Mouse (Mus musculus) WW6 (cell line): ENCODE data around the gene Dicer1.
A peak's percentile ranks its signal among the peaks of the same experiment; 100 is the strongest.

Experiments used
- DNase-seq: peaks from one replicate; pipeline ENCODE4 v3.0.0-alpha.2; 2013; ENCODE audit warnings: low read depth, low spot score

The Dicer1 gene

DNA sequence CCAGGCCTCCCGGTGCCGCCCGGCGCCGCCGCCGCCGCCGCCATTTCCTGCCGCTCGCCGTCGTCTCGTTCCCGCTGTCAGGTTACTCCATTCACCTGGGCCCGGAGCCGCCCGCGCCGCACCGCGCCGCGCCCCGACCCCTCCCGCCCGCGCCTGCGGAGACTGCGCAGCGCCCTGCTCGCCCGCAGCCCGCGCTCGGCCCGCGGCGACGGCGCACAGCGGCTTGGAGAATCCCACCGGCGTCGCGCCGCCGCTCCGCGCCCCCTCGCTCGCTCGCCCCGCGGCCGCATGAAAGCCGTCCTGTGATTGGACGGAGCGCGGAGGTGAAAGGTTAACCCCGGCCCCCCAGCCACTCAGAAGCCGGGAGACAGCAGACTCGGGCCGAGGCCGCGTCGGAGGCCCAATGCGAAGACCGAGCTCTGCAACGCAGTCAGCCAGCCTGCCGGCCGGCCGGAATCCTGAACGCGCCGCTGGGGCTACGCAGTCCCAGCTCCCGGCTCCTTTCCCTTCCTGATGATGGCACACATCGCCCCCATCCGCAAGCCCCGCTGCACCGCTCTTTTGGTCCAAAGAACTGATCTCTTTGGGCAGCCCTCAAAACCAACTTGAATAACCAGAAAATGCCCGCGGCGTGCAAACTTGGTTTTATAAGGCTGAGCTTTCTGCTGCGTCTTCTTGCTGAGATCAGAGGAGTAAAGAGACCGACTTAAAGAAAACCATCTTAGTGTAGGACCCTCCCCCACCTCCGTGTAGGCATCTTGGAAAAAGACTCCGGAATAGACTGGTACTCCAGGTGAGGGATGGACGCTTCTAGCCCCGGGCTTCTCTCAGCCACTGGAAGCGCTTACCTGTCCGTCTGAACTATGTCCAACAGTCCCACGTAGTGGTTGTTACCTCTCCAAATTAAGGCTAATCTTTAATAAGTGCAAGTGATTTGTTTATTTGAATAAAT, at the start of gene Dicer1:
TSS of gene Dicer1 (minus strand) at position 139 of the 952 bp plus-strand sequence.
- peak; percentile 78 for DNase-seq

DNA sequence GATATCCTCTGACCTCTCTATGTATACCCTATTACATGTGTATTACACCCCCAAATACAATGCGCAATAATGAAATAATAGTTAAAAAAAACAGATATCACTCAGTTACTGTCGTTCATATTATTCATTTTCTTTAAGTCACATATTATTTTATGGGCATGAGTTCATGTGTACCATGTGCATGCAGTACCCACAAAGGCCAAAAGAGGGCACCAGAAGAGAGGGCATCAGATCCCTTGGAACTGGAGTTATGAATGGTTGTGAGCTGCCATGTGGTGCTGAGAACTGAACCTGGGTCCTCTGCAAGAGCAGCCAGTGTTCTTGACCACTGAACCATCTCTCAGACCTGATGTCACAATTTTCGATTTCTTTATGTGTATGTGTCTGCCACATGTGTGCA, 47.6 kb upstream of the Dicer1 start:
- DNase-seq = no peak

DNA sequence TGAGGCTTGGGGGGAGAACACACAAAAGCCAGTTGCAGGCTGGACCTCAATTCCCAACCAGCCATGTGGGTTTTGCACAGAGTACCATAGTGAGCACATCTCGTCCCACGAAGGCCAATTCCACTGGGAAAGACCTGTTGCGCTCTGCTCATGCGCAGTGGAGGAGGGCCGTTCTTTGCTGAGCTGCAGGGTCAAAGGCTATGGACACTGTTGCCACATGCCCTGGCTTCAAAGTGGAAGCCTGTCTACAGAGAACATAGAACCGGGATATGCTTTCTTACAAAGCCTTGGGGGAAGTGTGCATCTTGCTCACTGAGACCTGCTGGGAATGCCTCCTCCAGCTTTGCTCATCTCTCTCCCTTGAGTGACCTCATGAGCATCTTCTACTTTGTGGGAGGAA, 46.2 kb upstream of the Dicer1 start:
- no peak for DNase-seq

DNA sequence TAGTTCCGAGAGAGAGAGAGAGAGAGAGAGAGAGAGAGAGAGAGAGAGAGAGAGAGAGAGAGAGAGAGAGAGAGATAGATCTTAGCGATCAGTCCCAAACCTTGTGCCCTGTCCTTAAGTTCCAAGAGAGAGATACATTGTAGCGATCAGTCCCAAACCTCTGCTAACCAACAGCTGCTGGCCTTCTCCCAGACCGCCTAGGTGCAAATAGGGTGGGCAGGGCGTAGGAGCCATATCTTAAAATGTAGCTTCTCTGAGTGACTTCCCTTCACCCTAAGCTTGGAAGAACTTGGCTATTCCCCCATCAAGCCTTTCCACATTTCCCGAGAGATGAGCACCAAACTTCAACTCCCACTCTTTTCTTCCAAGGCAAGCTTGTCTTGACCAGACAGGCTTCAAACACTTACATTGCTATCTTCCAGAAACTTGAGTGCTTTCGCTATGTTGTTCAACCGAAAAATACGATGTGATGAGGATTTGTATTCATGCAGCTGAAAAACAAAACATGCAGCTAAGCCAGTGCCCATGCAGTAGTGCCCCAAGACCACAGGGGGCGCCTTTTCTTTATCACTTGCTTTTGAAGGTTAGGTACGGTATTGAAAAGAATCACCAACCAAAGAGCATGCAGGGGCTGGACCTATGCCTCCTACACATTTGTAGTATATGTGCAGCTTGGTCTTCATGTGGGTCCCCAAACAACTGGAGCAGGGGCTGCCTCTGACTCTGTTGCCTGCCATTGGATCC, 45.1 kb upstream of the Dicer1 start:
- no peak for DNase-seq

DNA sequence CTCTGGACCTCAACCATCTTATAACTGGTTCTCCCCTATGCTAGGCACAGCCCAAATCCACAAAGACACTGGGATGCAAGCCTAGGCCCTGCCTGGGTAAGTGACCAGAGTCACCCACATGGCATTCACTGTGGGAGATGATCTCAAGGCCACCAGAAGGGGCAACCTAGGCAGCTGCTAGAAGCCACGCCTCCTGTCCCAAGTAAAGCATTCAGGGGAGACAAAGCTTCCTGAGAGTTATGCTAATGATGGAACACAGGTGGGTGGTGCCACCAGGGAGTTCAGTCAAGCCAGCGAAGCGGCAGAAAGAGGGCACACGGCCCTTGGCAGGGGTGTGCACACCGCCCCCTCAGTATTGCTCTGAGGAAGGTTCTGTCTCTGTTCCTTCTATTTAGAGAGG, 43.2 kb upstream of the Dicer1 start:
- no peak for DNase-seq

DNA sequence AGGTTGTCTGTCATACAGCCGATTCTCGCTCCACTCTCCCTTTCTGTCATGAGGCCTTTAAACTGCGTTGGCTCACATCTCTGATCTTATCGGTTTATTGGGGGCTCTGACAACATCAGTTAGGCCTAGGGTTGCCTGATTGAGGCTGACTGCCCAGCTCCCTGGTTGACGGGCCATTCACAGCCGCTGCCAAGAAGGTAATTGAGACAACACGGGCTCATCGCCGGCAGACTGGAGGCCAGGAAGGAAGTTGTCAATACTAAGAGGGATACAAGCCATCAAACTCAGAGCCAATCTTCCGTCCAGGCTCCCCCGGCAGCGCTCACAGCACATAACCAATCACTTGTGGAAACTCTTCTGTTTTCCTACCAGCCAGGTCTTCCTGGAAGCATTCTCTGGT, 41.7 kb upstream of the Dicer1 start:
- DNase-seq = no peak

DNA sequence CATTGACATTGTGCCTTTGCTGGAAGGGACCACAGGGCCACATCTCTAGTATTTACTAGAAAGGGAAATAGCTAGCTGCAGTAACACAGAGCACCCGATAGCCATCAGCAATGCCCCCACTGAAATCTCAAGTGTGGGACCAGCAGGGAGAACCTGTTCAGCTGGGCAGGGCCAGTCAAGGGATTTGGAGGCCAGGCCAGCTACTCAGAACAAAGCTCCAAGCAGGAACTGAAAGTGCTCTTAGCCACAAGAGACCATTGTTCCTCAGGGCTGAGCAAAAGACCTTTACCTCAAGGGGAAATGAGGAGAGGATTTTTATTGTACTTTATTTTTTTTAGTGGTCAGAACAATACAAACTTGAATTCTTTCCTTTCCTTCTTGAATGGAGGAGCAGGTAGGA, 25.9 kb upstream of the Dicer1 start:
- DNase-seq = no peak

DNA sequence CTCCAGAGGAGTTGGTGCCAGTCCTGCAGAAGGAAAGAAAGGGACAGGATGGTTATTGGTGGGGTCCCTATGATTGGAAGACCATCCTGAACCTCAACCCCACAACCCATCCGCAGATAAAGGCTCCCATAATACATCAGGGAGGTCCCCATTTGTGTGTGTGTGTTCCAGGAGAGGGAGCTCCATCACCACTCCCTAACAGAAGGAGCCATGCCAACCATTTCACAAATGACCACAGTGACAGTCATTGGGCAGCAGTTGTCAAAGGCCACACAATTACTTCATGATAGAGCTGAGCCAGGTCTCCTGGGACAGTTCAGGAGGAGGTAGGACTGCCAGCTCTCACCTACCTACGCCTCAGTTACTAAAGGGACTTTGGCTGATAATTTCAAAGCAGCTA, 20.2 kb upstream of the Dicer1 start:
- no peak for DNase-seq

DNA sequence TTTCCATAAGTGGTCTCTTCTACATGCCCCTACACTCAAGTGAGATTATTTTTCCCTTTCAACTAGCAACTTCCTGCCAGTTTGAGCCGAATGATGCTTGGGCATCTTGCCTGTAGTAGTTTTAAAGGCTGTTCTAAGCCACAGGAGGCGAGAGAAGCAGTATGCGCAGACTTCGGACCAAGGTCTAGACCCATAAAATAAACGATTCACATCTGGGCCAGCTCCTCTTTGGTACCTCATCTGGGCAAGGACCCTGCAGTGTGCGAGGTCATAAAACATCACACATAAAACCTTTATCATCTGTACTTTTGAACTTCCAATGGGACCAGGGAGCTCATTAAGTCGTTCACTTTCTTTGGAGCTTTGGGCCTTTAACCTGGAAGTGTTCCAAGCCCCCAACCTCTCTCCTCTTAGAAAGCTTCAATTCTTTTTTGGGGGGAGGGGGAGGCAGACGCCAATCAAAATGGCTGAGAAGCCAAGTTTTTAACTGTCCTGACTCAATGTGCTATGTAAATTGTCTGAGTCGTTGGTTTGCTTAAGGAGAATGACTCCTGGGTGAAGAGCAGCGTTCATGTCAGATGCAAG, 17.5 kb upstream of the Dicer1 start:
- no peak for DNase-seq

DNA sequence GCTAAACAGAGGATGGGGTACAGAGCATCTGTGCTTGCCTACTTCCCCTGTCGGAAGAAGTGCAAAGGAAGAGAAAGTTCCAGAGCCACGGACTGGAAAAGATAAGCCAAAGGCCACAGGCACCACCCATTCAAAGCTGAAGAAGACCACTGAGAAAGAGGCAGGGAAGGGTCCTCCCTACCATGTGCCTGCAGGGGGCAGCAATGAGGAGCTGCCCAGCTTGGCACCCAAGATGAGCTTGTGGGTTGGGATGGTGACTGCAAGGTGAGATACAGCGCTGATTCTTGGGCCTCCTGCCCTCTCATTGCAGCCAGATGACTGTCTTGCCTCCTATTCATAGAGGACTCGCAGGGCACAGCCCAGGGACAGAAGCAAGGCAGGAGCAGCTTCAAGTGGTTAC, 15.4 kb upstream of the Dicer1 start:
- DNase-seq = no peak

DNA sequence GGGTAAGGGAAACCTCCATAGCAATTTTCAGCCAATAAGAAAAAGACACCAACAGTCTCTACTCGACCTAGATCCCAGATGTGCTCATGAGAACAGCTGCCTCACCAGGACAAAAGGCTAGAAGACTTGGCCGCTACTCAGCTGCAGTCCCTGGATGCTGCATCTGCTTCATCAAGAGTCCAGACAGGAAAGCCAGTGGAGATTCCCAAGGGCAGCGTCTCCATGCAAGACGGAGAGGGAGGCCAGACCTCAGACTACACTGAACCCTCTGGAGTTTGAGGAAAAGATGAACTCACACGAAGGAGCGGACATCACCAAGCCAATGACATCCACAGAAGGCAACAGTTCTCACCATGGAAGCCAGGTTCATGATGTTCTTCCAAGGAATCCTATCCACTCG, 14.0 kb upstream of the Dicer1 start:
- no peak for DNase-seq

DNA sequence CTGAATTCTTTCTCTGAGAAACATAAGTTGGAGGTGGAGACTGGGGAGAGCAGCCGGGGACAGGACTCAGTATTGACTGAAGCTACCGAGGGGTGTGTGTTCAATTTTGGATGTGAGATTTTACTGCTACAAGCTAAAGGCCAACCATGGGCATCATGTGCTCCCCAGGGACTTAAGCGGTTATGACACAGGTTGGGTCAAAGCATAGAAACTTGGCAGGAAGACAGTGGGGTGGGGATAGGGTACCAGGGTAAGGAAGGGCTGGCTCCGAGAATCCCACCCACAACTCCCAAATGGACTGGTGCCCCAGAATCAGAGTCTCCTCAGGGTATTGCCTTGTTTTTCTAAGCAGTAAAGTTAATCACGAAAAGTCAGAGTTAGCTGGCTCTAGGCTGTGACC, 13.4 kb upstream of the Dicer1 start:
- DNase-seq = no peak

DNA sequence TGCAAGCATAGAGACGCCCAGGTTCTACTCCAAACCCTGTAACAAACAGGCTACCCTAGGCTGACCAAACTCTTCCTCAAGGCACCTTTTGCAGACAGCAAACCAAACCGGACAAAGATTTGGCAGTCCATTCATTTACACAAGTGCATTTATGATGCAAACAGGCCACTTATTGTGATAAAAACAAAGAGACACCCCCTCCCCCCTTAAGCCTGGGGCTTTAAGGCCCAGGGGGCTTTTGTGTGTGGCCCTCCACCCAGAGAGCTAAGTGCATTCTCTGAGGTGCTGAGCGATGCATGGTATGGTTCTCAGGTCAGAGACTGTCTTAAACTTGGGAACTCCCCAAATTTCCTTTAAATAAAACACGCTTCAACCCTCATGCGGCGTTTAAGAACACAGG, 12.2 kb upstream of the Dicer1 start:
- no peak for DNase-seq

DNA sequence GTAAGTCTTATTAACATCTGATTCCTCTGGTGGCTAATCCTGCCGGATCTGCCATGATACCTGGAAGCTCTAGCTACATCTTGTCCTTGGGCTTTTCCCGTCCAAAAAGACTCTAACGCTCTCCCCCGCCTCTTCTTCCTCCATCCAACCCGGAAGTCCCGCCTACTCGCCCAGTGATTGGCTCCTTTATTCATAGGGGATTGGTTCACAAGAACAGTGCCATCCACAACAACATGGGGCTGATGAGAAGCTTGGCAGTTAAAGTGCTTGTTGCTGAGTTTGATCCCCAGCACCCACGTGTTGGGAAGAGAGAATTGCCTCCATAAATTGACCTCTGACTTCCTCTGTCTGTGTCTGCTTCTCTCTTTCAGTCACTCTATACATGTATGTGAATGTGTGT, 9.7 kb upstream of the Dicer1 start:
- DNase-seq = no peak

DNA sequence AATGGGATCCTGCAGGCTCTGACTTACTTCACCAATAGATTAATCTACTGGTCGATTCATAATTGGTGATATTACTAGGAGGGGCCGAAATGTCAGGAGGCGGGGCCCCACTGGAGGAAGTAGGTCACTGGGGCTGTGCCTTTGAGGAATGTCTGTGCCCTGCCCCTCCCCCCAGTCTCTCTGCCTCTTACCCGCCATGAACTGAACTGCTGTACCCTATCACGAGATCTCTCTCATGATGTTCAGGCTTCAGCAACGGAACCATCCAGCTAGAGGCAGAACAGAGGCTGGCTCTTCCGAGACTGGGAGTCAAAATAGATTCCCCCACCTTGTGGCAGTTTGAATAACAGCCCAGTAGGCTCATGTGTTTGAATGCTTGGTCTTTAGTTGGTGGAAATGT, 6.3 kb upstream of the Dicer1 start:
- DNase-seq = no peak

DNA sequence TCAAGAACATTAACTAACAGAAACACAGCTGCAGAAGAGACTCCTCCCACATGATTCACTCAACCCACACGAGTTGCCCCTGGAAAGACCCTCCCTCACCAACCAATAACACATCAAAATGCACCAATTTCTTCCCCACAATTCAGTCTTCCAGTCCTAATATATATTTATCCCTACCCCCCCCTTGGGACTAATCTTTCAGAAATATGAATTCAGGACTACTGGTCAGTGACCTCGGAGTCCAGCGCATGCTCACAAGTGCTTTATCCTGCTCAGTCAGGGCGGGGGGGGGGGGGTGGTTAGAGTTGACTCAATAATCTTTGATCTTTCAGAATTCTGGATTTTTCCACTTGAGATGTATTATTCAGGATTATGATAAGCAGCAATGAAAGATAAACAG, 1.9 kb upstream of the Dicer1 start:
- DNase-seq = no peak

DNA sequence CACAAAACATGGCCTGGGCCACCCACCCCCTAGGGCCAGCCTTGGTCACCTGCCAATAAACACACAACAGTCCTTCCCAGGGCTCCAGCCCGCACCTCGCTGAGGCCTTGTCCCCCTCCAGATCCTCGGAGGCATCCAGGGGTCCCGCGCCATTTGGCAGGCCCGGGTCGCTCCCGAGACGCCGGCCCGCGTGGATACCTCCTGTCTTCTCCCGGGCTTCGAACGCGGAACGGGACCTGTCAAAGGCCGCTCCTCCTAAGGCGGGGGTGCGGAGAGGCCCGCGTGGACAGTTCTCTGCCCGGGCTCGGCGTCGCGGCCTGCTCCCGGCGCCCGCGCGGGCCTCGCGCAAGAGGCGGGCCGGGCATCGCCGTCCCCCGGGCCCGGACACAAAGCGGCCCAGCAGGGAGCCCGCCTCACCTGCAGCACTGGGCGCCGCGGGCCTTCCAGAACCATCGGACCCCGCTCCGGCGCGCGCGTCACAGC, 380 bp downstream of the Dicer1 start:
- no peak for DNase-seq

DNA sequence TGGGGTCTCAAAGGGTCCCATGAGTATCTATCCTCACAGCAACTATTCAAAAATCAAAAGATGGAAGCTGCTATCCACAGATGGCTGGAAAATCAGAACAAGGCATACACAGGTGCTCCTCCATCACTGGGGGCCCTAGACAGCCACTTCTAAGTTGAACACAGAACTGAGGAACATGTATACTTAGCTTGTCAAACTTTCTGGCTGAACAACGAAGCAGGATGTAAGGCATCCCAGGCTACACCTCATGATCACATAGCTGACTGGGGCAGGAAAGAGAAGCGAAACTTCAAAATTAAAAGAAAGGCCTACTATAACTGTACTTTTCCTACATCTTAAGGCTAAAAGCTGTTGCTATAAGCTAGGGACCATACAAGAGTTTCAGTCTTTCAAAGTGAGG, 2.8 kb downstream of the Dicer1 start:
- DNase-seq = no peak

DNA sequence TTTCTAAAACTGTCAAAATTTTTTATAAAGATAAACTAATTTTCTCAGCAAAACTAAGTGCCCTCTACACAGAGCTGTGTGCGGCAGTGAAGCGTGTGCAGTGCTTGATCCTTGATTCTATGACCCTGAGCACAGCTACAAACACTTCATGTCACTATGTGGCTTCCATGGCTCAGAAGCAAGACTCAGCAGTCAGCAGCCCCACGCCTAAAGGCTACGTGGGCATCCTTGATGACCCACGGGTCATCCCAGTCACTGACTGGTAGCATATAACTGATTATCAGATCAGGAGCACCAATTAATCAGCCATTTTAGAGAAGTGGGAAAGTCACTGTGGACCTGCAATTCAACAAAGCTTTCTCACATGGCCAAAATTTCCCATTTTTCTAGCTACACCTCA, 4.5 kb downstream of the Dicer1 start:
- no peak for DNase-seq

DNA sequence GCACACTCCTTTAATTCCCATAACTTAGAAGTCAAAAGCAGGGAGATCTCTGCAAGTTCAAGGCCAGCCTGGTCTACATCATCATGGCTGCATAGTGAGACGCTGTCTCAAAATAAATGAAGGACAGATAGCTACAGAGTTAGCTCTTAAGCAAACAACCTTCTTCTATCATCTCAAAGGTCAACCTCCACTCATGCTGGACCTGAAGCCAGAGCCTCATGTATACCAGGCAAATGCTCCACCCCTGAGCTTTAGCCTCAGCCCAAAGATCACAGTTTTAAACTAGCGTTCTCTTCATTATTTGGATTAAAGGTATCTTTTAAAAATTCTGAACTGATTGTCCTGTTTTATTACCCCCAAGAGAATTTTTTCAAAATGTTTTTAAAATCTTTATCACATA, 5.2 kb downstream of the Dicer1 start:
- no peak for DNase-seq

DNA sequence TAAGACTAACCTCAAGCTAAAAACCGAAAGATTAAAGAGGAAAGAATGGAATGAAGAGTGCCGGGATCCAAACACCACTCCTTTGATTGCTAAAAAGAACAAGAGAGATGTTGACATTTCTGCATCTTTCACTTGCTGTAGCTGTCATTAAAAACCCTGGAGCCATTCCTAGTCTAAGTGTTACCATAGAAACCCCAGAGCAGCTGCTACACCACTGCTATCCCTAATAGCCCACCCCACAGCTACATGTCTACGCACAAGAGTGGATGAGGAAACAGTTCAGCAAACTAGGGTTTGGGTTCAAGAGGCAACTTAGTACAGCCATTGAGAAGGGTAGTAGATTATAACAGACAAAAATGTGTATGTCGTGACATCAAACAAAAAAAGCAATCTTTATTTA, 8.1 kb downstream of the Dicer1 start:
- no peak for DNase-seq

DNA sequence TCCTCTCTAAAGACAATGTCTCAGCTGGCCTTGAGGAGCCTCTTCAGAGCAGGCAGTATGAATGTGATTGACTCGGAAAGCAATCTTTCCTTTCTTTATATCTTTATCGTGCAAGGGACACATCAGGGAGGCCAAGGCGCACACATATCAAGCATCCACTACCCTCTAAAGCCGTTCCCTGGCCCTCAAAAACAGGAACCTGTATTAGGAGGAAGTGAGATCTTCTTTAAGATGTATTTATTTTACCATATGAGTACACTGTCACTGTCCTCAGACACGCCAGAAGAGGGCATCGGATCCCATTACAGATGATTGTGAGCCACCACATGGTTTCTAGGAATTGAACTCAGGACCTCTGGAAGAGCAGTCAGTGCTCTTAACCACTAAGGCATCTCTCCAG, 9.5 kb downstream of the Dicer1 start:
- DNase-seq = no peak
